Mouse (Mus musculus) lung, embryonic 15.5 days (tissue): ENCODE results near the gene Ccdc60. TPM values are rescaled to one million over a fixed set of nuclear protein-coding genes. Genes with fewer than 3 reads are reported as not detected.
A peak's percentile ranks its signal among the peaks of the same experiment; 100 is the strongest.
"Not testable (repeated sequence)": the region's sequence is repeated elsewhere in the genome, so short reads cannot be mapped to it uniquely, and the experiment has no call there.

Experiments
- ATAC-seq: fragments of 200-750 bp; cut with Nextera tagmentation; 2 replicates; pipeline ENCODE4 v1.8.0; 2017; ENCODE audit warnings: moderate number of reproducible peaks, borderline replicate concordance; ENCODE audit not compliant: low FRiP score, low TSS enrichment; ENCODE audit errors: extremely low read depth
- H3K27ac ChIP-seq: fragments of 300-500 bp; sonication (generic); 2 replicates; pipeline ENCODE4 v1.5.1; 2015; ENCODE audit warnings: moderate library complexity, mild to moderate bottlenecking, inconsistent platforms
- H3K27me3 ChIP-seq: fragments of 300-500 bp; sonication (generic); 2 replicates; pipeline ENCODE4 v1.6.1; 2015; ENCODE audit warnings: inconsistent platforms
- H3K36me3 ChIP-seq: fragments of 300-500 bp; sonication (generic); 2 replicates; pipeline ENCODE4 v1.6.1; 2015; ENCODE audit warnings: inconsistent platforms
- H3K4me1 ChIP-seq: fragments of 300-500 bp; sonication (generic); 2 replicates; pipeline ENCODE4 v1.6.1; 2015; ENCODE audit warnings: inconsistent platforms
- H3K4me2 ChIP-seq: fragments of 300-500 bp; sonication (generic); 2 replicates; pipeline ENCODE4 v1.6.1; 2015; ENCODE audit warnings: inconsistent platforms, mild to moderate bottlenecking, moderate library complexity
- H3K4me3 ChIP-seq: fragments of 300-500 bp; sonication (generic); 2 replicates; pipeline ENCODE4 v1.5.1; 2015; ENCODE audit warnings: mild to moderate bottlenecking, inconsistent platforms
- H3K9ac ChIP-seq: fragments of 300-500 bp; sonication (generic); 2 replicates; pipeline ENCODE4 v1.6.1; 2015; ENCODE audit warnings: inconsistent platforms
- H3K9me3 ChIP-seq: fragments of 300-500 bp; sonication (generic); 2 replicates; pipeline ENCODE4 v1.6.1; 2016; ENCODE audit warnings: inconsistent platforms
- WGBS: fragments of 180-500 bp; shearing (Covaris S2); methylation state at CpG from one replicate; pipeline ENCODE4 v1.1.7; 2015; 5-methylcytosine and 5-hydroxymethylcytosine counted together
- polyA plus RNA-seq: library from polyadenylated mRNA; unstranded; fragments of >200 nt; fragmentation: Nextera tagmentation; extraction: Ambion mirVana; gene quantifications from 2 replicates; pipeline ENCODE4 v1.2.1, GENCODE M21; 2015

Gene Ccdc60
- polyA plus RNA-seq, 1 experiment from 2014 or later: 1.0 TPM

- Histone ChIP-seq H3K36me3 (no peaks in the 10 kb centered on the region), H3K27ac (no peak overlapping the region), H3K4me1 (no peaks in the 10 kb centered on the region), H3K9me3 (no peaks in the 10 kb centered on the region), H3K4me2 (no peak overlapping the region), H3K4me3 (no peak overlapping the region), H3K27me3 (no peaks in the 10 kb centered on the region), H3K9ac (no peak overlapping the region)
- ATAC-seq: no peak
- WGBS: 11% methylated on average over 13 of the region's 13 CpGs
Observed at GRCm38 (mm10) chr5:116180594-116180993, 108.2 kb downstream of the Ccdc60 start.

DNA sequence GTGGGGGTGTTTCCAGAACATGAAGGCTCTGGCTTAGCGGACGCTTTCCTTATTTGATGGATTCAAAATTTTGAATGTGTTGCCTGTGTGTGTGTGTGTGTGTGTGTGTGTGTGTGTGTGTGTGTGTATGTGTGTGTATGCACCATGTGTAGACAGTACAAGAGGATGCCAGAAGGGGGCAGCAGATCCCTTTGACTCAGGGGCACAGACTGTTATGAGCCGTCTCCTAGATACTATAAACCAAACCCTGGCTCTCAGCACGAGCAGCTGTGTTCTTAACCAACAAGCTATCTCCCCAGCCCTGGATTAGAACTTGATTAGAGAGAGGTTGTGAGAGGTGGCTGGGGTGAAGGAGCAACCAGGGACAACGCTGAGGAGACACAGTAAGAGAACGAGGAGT is 117.1 kb downstream of the Ccdc60 start:
- Histone ChIP-seq H3K27me3 (no peaks in the 10 kb centered on the region), H3K36me3 (no peaks in the 10 kb centered on the region), H3K4me3 (no peak overlapping the region), H3K9me3 (no peaks in the 10 kb centered on the region), H3K4me1 (no peaks in the 10 kb centered on the region), H3K9ac (no peak overlapping the region), H3K27ac (no peak overlapping the region), H3K4me2 (no peak overlapping the region)
- no peak for ATAC-seq
- WGBS: 80% methylated on average over 6 of the region's 6 CpGs

DNA sequence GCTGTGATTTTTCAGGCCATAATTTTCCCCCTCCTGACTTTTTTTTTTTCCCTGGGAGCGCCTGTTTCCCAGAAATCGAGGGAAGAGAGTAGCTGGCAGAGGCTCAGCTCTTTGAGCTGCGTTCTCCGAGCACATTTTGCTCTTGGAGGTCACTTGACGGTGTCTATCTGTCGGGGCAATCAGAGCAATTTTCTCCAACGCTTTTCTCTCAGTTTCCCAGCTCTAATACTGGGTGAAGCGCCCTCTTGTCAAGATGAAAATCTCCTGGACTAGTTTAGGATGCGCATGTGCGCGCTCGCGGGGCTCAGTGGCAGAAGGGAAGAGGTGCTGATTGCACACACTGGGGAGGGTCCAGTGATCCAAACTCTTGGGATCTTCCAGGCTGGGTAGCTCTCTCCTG is 121.8 kb downstream of the Ccdc60 start:
- H3K27me3 ChIP-seq: no peaks in the 10 kb centered on the region
- H3K36me3 ChIP-seq: no peaks in the 10 kb centered on the region
- H3K4me3 ChIP-seq: no peak overlapping the region
- WGBS: 64% methylated on average over 13 of the region's 13 CpGs
- no peaks in the 10 kb centered on the region for H3K4me1 ChIP-seq
- H3K27ac ChIP-seq: no peak overlapping the region
- ATAC-seq: no peak
- H3K4me2 ChIP-seq: no peak overlapping the region
- no peak overlapping the region for H3K9ac ChIP-seq
- no peaks in the 10 kb centered on the region for H3K9me3 ChIP-seq

DNA sequence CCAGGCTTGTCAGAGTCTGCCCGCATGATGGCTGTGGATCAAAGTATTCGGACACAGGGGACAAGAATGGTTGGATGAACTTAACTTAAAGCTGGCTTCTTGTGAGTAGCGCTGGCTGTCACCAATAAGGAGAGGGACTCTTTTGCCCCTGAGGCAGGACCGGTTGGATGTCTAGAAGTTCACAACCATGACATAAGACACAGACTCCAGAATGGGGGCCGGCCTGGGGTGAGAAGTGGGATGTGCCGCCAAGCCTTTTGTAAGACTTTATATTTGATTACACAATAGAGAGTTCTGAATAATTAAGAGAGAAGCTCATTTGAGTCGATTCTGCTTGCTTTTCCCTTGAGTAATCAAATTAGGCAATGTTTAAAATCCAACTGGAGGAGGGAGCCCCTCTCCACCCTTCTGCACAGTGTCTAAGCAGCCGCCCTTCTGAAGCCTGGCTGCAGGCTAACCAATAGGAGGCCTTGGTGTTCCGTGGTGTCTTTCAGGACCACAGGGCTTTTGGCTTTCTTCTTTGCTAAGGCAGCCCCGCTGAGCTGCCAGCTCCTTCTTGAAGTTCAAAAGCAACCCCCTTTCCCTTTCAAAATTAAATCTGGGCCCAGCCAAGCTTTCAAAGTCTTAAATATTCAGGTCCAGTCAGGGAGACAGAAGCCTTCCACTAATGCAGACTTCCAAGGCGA is 123.4 kb downstream of the Ccdc60 start:
- Histone ChIP-seq H3K27me3 (no peaks in the 10 kb centered on the region), H3K27ac (no peak overlapping the region), H3K9ac (no peak overlapping the region), H3K4me1 (no peaks in the 10 kb centered on the region), H3K9me3 (no peaks in the 10 kb centered on the region), H3K4me2 (no peak overlapping the region), H3K4me3 (no peak overlapping the region), H3K36me3 (no peaks in the 10 kb centered on the region)
- ATAC-seq: no peak
- WGBS: 60% methylated on average over 11 of the region's 11 CpGs

GRCm38 (mm10) chr5:116154811-116155210 is 134.0 kb downstream of the Ccdc60 start:
- Histone ChIP-seq H3K27ac (no peak overlapping the region), H3K36me3 (no peaks in the 10 kb centered on the region), H3K4me1 (no peaks in the 10 kb centered on the region), H3K9ac (no peak overlapping the region), H3K4me2 (no peak overlapping the region), H3K27me3 (no peaks in the 10 kb centered on the region), H3K4me3 (no peak overlapping the region), H3K9me3 (no peaks in the 10 kb centered on the region)
- WGBS: 5% methylated on average over 2 of the region's 2 CpGs
- no peak for ATAC-seq

DNA sequence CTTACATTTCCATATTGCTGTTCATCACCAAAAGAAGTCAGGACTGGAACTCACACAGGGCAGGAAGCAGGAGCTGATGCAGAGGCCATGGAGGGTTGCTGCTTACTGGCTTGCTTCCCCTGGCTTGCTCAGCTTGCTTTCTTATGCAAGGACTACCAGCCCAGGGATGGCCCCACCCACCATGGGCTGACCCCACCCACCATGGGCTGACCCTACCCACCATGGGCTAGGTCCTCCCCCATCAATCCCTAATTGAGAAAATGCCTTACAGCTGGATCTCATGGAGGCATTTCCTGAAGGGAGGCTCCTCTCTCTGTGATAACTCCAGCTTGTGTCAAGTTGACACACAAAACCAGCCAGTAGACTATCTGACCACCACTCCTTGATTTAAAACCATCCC is 142.3 kb downstream of the Ccdc60 start:
- not testable (repeated sequence) for H3K27me3 ChIP-seq, H3K4me1 ChIP-seq, H3K27ac ChIP-seq, H3K36me3 ChIP-seq, H3K4me3 ChIP-seq, H3K9me3 ChIP-seq, H3K4me2 ChIP-seq, ATAC-seq, H3K9ac ChIP-seq

DNA sequence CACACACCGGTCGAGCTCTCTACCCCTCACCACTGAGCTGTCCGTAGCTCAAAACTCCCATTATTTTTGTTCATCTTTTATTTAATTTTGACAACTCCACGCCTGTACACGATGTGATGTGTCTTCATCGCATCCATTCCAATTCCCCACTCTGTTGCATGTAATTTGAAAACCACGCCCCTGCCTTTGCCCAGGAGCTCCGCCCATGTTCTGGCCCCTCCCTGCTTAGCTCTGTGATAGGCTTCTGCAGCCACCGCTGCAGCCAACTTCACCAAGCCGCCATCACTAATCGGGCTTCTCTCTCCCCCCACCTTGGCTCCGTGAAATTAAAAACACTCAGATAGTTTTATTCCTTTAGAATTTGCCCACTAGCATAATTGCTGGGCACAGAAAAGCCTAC is 144.1 kb downstream of the Ccdc60 start:
- Histone ChIP-seq H3K9me3 (no peaks in the 10 kb centered on the region), H3K9ac (no peak overlapping the region), H3K27ac (no peak overlapping the region), H3K4me3 (no peak overlapping the region), H3K4me1 (no peaks in the 10 kb centered on the region), H3K36me3 (no peaks in the 10 kb centered on the region), H3K4me2 (no peak overlapping the region), H3K27me3 (no peaks in the 10 kb centered on the region)
- 59% methylated on average over 12 of the region's 12 CpGs for WGBS
- no peak for ATAC-seq

DNA sequence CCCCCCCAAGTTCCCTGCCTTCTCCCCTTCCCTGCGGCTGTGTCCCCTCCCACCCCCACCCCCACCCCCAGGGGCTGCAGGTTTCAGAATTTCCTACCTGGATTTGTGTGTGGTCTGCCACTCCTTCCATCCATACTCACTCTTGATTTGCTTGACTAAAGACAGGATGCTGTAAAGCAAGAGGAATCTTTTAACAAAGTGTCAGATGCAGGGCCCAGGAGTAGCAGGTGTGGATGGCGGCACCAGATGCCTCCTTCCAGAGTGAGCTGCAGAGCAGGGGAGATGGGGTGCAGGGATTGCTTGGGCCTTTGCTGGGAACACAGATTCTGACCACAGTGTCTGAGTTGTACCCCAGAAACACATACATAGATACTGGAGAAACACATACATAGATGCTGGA is 148.1 kb downstream of the Ccdc60 start:
- Histone ChIP-seq H3K9ac (no peak overlapping the region), H3K27ac (no peak overlapping the region), H3K36me3 (no peaks in the 10 kb centered on the region), H3K4me1 (no peaks in the 10 kb centered on the region), H3K27me3 (no peaks in the 10 kb centered on the region), H3K4me3 (no peak overlapping the region), H3K4me2 (no peak overlapping the region), H3K9me3 (no peaks in the 10 kb centered on the region)
- no peak for ATAC-seq
- 54% methylated on average over 2 of the region's 2 CpGs for WGBS

GRCm38 (mm10) chr5:116123344-116123743 is 165.4 kb downstream of the Ccdc60 start:
- WGBS: 10% methylated on average over 11 of the region's 11 CpGs
- H3K4me1 ChIP-seq: no peaks in the 10 kb centered on the region
- H3K4me2 ChIP-seq: no peak overlapping the region; the same call in 1 of the 2 replicates
- no peak overlapping the region for H3K27ac ChIP-seq
- no peaks in the 10 kb centered on the region for H3K36me3 ChIP-seq
- no peaks in the 10 kb centered on the region for H3K9me3 ChIP-seq
- no peaks in the 10 kb centered on the region for H3K27me3 ChIP-seq
- no peak overlapping the region for H3K4me3 ChIP-seq
- peak; percentile 64; the same call in 1 of the 2 replicates for ATAC-seq
- H3K9ac ChIP-seq: no peak overlapping the region

GRCm38 (mm10) chr5:116116567-116116966 is 172.2 kb downstream of the Ccdc60 start:
- no peak for ATAC-seq
- Histone ChIP-seq H3K9me3 (no peaks in the 10 kb centered on the region), H3K4me3 (no peak overlapping the region), H3K4me1 (peaks cover 6% of the 10 kb centered on the region; the same call in 1 of the 2 replicates), H3K27ac (no peak overlapping the region), H3K27me3 (no peaks in the 10 kb centered on the region), H3K9ac (no peak overlapping the region), H3K36me3 (no peaks in the 10 kb centered on the region), H3K4me2 (no peak overlapping the region)
- WGBS: 44% methylated on average over 9 of the region's 9 CpGs

GRCm38 (mm10) chr5:116116110-116116509 is 172.7 kb downstream of the Ccdc60 start:
- no peaks in the 10 kb centered on the region for H3K36me3 ChIP-seq
- H3K4me2 ChIP-seq: no peak overlapping the region
- 21% methylated on average over 4 of the region's 4 CpGs for WGBS
- no peak overlapping the region for H3K9ac ChIP-seq
- H3K9me3 ChIP-seq: no peaks in the 10 kb centered on the region
- no peak overlapping the region for H3K27ac ChIP-seq
- H3K4me1 ChIP-seq: peaks cover 6% of the 10 kb centered on the region; the same call in 1 of the 2 replicates
- ATAC-seq: no peak
- no peak overlapping the region for H3K4me3 ChIP-seq
- H3K27me3 ChIP-seq: no peaks in the 10 kb centered on the region

DNA sequence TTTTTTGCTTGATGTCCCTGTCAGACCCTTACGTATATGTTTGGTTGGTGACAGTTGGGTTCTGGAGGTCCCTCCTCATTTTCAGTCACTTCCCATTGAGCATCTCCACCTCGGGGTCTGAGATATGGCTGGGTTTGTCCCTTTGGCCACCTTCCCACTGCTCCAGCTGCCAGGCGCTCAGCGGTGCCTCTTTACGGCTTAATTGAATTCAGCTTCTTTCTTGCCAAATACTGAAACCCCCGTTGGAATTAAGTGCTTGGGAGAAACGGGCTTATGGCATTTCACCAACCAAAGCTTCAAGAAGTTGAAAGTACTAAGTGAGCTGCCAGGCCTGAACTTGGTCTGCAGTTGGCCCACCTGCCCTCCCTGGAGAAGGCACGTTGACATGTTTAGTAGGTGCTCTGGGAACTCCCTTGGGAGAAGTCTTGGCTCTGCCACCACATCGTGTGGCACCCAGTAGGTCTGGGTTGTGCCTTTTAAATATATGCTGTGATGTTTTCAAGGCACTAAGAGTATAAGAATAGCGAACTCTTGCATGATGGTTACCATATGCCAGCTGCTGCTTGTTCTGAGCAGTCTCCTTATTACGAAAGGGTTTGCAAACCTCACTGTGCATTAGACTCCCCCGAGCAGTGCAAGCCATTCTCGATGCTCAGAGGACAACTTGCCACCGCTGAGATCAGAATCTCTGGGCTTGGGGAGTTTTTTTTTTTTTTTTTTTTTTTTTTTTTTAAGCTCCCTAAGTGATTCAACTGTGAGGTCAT is 173.5 kb downstream of the Ccdc60 start:
- no peak overlapping the region for H3K4me2 ChIP-seq
- no peaks in the 10 kb centered on the region for H3K27me3 ChIP-seq
- 54% methylated on average over 14 of the region's 14 CpGs for WGBS
- ATAC-seq: peak; percentile 75
- H3K4me1 ChIP-seq: peaks cover 6% of the 10 kb centered on the region; the same call in 1 of the 2 replicates
- no peak overlapping the region for H3K9ac ChIP-seq
- no peaks in the 10 kb centered on the region for H3K9me3 ChIP-seq
- H3K27ac ChIP-seq: 0 out of 2 replicates have a peak overlapping the region, but pooled peaks have one; percentile 41
- H3K36me3 ChIP-seq: no peaks in the 10 kb centered on the region
- no peak overlapping the region for H3K4me3 ChIP-seq
